In the genomic region with DNA sequence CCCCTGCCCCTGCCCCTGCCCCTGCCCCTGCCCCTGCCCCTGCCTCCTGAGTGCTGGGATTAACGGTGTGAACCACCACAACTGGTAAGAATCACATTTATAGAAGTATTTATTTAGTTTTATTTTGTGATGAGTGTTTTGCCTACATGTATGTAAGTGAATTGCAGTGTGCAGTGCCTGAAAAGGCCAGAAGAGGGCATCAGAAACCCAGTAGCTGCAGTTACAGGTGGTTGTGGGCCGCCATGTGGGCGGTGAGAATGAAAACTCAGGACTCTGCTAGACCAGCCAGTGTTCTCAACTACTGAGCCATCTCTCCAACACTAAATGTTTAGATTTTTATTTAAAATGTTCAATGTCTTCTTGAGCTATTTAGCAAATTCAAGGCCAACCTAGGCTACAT, we compare ENCODE assay signal across 11 mouse cellular contexts. TPM values are rescaled to one million over a fixed set of nuclear protein-coding genes. Genes with fewer than 3 reads are reported as not detected.
DNase-seq lines count a peak whose midpoint lies in the region; TF ChIP-seq lines count a peak whose summit lies in the region.
"Had no signal": no experiment of that assay in that cellular context is flagged by ENCODE, and none has a peak within 500 bp of the region (broad histone marks: within the 10 kb centered on the region; RNA-seq: fewer than 3 reads in every experiment).

No protein-coding gene starts in this region.

- no peak overlapping the region for H3K27ac ChIP-seq in left cerebral cortex, adult 2 months
- H3K27ac ChIP-seq: liver, embryonic 15.5 days had no signal

- intact Hi-C loops in left cerebral cortex, adult 2 months (cut with DNase I), result no loop called here
- intact Hi-C loops in left cerebral cortex, postnatal 10 days (cut with DNase I), result loop anchor here (10.0 kb wide), 1 partner anchor 498 kb away; no protein-coding TSS in a partner anchor

- TF ChIP-seq CTCF in left cerebral cortex, adult 2 months (IDR thresholded peaks at IDR 0.05), result peak; percentile 9

- no peak for DNase-seq in left cerebral cortex, adult 2 months (ENCODE audit: extremely low spot score in 1 of 2, low spot score in 2 of 2)
- no peak for DNase-seq in left cerebral cortex, postnatal 10 days (ENCODE audit: extremely low spot score in 1 of 2, low spot score in 2 of 2)
- DNase-seq in thymus, postnatal 4 days, result peak; percentile 53
- no peak for DNase-seq in thymus, postnatal 36 days
- DNase-seq in R1 (ENCODE audit: low read depth, low spot score), result peak; percentile 81
- DNase-seq in Muller cell, postnatal 12 days (ENCODE audit: inconsistent ontology term), result no peak
- no peak for DNase-seq in heart, postnatal 4 days
- DNase-seq: adrenal gland, postnatal 10 days; heart, postnatal 14 days; right cerebral cortex, postnatal 14 days had no signal

- no peak overlapping the region for H3K4me3 ChIP-seq in left cerebral cortex, adult 2 months
- H3K4me3 ChIP-seq: liver, embryonic 15.5 days had no signal

RNA-seq across cellular contexts. Expression of a gene that starts 39.7 kb away (rescaled TPM):
- total RNA-seq in left cerebral cortex, adult 2 months (2021), result 10 to 100 TPM; 80.4 to 92.3 TPM
- 10 to 100 TPM; 49.3 to 53.5 TPM for total RNA-seq in left cerebral cortex, postnatal 10 days (2021)
- 10 to 100 TPM; 36.3 to 38.4 TPM for total RNA-seq in heart, postnatal 4 days (2021)

Comparison
In these comparisons a context has a peak if more than half of its experiments do, and no peak if none do; other contexts are left out.
1. DNase-seq: peak in thymus, postnatal 4 days (single experiment) and R1 (single experiment); none in left cerebral cortex, adult 2 months (0 of 2), left cerebral cortex, postnatal 10 days (0 of 2), thymus, postnatal 36 days (0 of 2), Muller cell, postnatal 12 days (single experiment) and heart, postnatal 4 days (single experiment).